Mouse (Mus musculus) activated CD4-positive, CD25-positive, alpha-beta regulatory T cell, adult 9 weeks (primary cell): ENCODE measurements around the gene Tollip. TPM values are rescaled to one million over a fixed set of nuclear protein-coding genes. Genes with fewer than 3 reads are reported as not detected.

Experiments
- polyA plus RNA-seq: library from polyadenylated mRNA; unstranded; fragments of 100-300 nt; shearing (Covaris generic); gene quantifications from one replicate; pipeline ENCODE4 v1.2.1, GENCODE M21; 2017

The Tollip gene
- 48.8 TPM for polyA plus RNA-seq

DNA sequence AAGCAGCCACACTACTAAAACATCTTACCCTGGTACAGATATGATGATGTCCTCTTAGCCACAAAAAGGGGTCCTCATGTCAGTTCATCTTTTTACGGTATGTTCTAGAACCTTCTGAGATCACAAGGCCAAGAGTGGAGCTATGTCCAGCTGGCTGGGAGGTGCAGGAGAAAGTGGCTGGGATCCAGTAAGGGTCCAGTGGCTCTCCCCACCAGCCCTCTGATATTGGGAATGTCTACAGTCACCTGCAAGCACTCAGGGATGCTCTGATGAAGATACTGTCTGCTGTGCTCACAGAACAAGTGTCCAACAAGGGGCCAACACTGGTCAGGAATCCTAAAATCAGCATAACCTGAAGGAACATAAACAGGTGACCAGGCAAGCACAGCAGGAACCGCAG, at the start of gene Tollip:
Gene Tollip (minus strand): TSS at position 101 of the 400 bp plus-strand sequence.

DNA sequence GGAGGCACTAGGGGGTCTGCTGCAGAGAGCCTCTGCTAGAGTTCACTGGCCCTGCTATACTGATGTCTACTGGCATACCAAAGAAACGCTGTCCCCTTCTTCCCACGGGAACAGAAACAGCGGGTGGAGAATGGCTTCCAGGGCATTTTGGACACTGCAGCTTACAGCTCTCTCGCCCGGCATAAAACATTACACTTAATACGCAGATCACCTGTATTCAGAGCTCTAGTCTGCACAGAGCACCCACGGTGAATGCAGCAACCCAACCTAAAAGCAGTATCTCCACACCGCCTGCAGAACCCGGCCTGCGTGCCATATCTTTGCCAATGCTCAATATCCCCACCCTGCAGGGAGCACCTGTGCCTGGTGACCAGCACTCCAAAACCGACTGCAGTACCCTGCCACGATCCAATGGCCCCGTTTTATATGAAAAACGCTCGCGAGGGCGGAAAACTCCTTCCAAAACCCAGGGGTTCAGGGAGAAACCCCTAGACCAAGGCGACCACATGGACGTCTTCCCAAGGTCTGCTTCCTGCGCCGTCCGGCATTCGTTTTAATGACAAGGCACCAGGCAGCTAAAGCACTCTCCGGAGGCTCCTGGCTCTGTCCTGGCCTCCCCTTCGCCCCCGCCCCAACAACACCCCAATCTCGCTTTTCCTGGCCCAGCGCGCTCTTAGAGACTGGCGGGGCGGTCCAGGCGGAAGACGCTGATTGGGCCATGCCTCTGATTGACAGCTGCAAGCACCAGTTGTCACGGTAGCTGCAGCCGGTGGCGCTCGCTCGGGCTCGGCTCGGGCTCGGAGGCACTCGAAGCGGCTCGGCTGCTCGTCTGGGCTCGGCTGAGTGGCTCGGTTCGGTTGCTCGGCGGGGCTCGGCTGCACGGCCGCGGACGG, 30.8 kb upstream of the Tollip start, which contains the start of gene Brsk2:
Gene Brsk2 (plus strand): TSS at position 846 of the 893 bp plus-strand sequence.

DNA sequence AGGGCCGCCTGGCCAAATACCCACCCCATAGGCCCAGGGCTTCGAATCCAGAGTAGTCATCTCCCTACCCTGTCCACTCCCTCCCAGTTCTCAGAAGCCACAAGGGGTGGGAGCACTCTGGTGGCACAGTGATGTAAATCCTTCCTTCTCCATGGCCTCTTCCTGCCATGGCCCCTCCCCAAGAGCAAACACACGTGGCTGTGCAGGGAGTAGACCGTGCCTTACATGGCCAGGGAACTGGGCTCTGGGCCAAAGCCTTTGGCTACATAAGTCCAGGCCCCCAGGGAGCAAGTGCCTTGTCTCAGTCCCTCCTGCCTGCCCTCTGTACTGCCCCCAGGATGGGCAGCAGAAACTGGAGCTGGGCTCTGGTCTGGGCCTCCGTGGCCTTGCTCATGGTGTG, 79.5 kb downstream of the Tollip start, which contains the start of gene Muc5b:
Gene Muc5b (plus strand): TSS at position 292 of the 400 bp plus-strand sequence.

Other genes starting within 250 kb of the Tollip start
- 0.32 TPM for gene Muc2, start 228.2 kb downstream of the Tollip start, polyA plus RNA-seq
- gene Muc5ac, start 129.5 kb downstream of the Tollip start, polyA plus RNA-seq: not detected
- not detected for gene Muc5b, start 79.4 kb downstream of the Tollip start, polyA plus RNA-seq
- 0.76 TPM for gene Brsk2, start 31.2 kb upstream of the Tollip start, polyA plus RNA-seq
- 79.6 TPM for gene Mob2, start 142.6 kb upstream of the Tollip start, polyA plus RNA-seq
- not detected for gene Dusp8, start 177.3 kb upstream of the Tollip start, polyA plus RNA-seq
- not detected for gene Gm45618, start 202.2 kb upstream of the Tollip start, polyA plus RNA-seq
- not detected for gene Gm39115, start 217.5 kb upstream of the Tollip start, polyA plus RNA-seq
- not detected for gene Gm45337, start 226.1 kb upstream of the Tollip start, polyA plus RNA-seq
- gene Gm29735, start 238.6 kb upstream of the Tollip start, polyA plus RNA-seq: not detected
- not detected for gene Gm4553, start 247.2 kb upstream of the Tollip start, polyA plus RNA-seq